In genomic region chr1:131573721-131574120, GRCm38 (mm10) we compare ENCODE assay signal across 8 mouse cellular contexts. TPM values are rescaled to one million over a fixed set of nuclear protein-coding genes. Genes with fewer than 3 reads are reported as not detected.
DNase-seq lines count a peak whose midpoint lies in the region; ATAC-seq and TF ChIP-seq lines count a peak whose summit lies in the region.

No protein-coding gene starts in this region.

- no peak overlapping the region for H3K27ac ChIP-seq in heart, adult 2 months
- no peak overlapping the region for H3K27ac ChIP-seq in thymus, adult 2 months (ENCODE audit: control insufficient read depth, insufficient read depth, low read length)
- H3K27ac ChIP-seq in embryonic facial prominence, embryonic 10.5 days (replicated peaks) = no peak overlapping the region
- H3K27ac ChIP-seq in liver, embryonic 12.5 days = no peak overlapping the region

- H3K4me1 ChIP-seq in heart, adult 2 months (ENCODE audit: control insufficient read depth, insufficient read depth, low read length) = no peaks in the 10 kb centered on the region
- peaks cover under 1% of the 10 kb centered on the region for H3K4me1 ChIP-seq in thymus, adult 2 months (replicated peaks; ENCODE audit: control insufficient read depth, insufficient read depth, low read length)
- H3K4me1 ChIP-seq in embryonic facial prominence, embryonic 10.5 days = no peaks in the 10 kb centered on the region
- H3K4me1 ChIP-seq in liver, embryonic 12.5 days = no peaks in the 10 kb centered on the region

- H3K27me3 ChIP-seq in heart, adult 2 months (ENCODE audit: control insufficient read depth, insufficient read depth, low read length) = no peaks in the 10 kb centered on the region
- H3K27me3 ChIP-seq in thymus, adult 2 months (ENCODE audit: control insufficient read depth, insufficient read depth, low read length) = no peaks in the 10 kb centered on the region
- H3K27me3 ChIP-seq in embryonic facial prominence, embryonic 10.5 days (replicated peaks; ENCODE audit: low read depth, poor library complexity, severe bottlenecking) = no peaks in the 10 kb centered on the region
- H3K27me3 ChIP-seq in liver, embryonic 12.5 days (replicated peaks) = no peaks in the 10 kb centered on the region

- no peak for TF ChIP-seq POLR2A in heart, adult 2 months (IDR thresholded peaks at IDR 0.05; ENCODE audit: insufficient read depth, low read depth, low read length)
- no peak for TF ChIP-seq POLR2A in thymus, adult 2 months (IDR thresholded peaks at IDR 0.05; ENCODE audit: control insufficient read depth, extremely low read depth, insufficient read depth, low read length, poor library complexity)

- no peak overlapping the region for H3K4me2 ChIP-seq in liver, embryonic 12.5 days

- H3K9ac ChIP-seq in heart, adult 2 months (ENCODE audit: low read depth, low read length) = no peak overlapping the region
- no peak overlapping the region for H3K9ac ChIP-seq in liver, embryonic 12.5 days

- ATAC-seq in liver, embryonic 12.5 days = peak; percentile 87

- no peak for TF ChIP-seq CTCF in heart, adult 2 months (IDR thresholded peaks at IDR 0.05)
- TF ChIP-seq CTCF in thymus, adult 2 months (IDR thresholded peaks at IDR 0.05; ENCODE audit: borderline replicate concordance, control insufficient read depth, extremely low read depth, insufficient read depth, low read length, poor library complexity) = no peak

- H3K9me3 ChIP-seq in embryonic facial prominence, embryonic 10.5 days = no peaks in the 10 kb centered on the region
- no peaks in the 10 kb centered on the region for H3K9me3 ChIP-seq in liver, embryonic 12.5 days (replicated peaks)

- WGBS in heart, adult 2 months = 88% methylated on average over 14 of the region's 14 CpGs
- 95% methylated on average over 14 of the region's 14 CpGs for WGBS in thymus, adult 2 months
- WGBS in embryonic facial prominence, embryonic 10.5 days = 93% methylated on average over 14 of the region's 14 CpGs
- WGBS in liver, embryonic 12.5 days (ENCODE audit: insufficient replicate concordance) = 79% methylated on average over 14 of the region's 14 CpGs

- no peaks in the 10 kb centered on the region for H3K36me3 ChIP-seq in heart, adult 2 months (ENCODE audit: control insufficient read depth, insufficient read depth, low read length)
- H3K36me3 ChIP-seq in thymus, adult 2 months (ENCODE audit: control insufficient read depth, insufficient read depth, low read length) = no peaks in the 10 kb centered on the region
- no peaks in the 10 kb centered on the region for H3K36me3 ChIP-seq in embryonic facial prominence, embryonic 10.5 days (replicated peaks)
- H3K36me3 ChIP-seq in liver, embryonic 12.5 days = no peaks in the 10 kb centered on the region

- DNase-seq in heart, postnatal 14 days = peak; percentile 17 to 18
- DNase-seq in heart, adult 2 months = no peak
- DNase-seq in thymus, postnatal 4 days = peak; percentile 63
- no peak for DNase-seq in thymus, adult 2 months
- DNase-seq in embryonic facial prominence, embryonic 10.5 days (ENCODE audit: low spot score) = peak; percentile 64
- no peak for DNase-seq in frontal cortex, adult 2 months (ENCODE audit: extremely low spot score in 1 of 2, low spot score in 1 of 2)
- no peak for DNase-seq in urinary bladder, adult 18-20 months (ENCODE audit: low spot score in 2 of 2)

- intact Hi-C loops in heart, postnatal 14 days (cut with DNase I) = no loop called here
- intact Hi-C loops in heart, adult 2 months (cut with DNase I) = no loop called here

- TF ChIP-seq EP300 in heart, adult 2 months (IDR thresholded peaks at IDR 0.05; ENCODE audit: insufficient read depth, low read depth, low read length) = no peak

- H3K79me2 ChIP-seq in heart, adult 2 months (replicated peaks; ENCODE audit: control insufficient read depth, insufficient read depth, low read length) = no peaks in the 10 kb centered on the region

- H3K4me3 ChIP-seq in heart, adult 2 months = no peak overlapping the region
- H3K4me3 ChIP-seq in thymus, adult 2 months (ENCODE audit: control insufficient read depth, insufficient read depth, low read length) = no peak overlapping the region
- no peak overlapping the region for H3K4me3 ChIP-seq in embryonic facial prominence, embryonic 10.5 days
- H3K4me3 ChIP-seq in liver, embryonic 12.5 days = no peak overlapping the region

RNA-seq across cellular contexts. Expression of gene Avpr1b, which starts 25.3 kb away (rescaled TPM):
- not detected for total RNA-seq in heart, postnatal 14 days (2021)
- not detected for total RNA-seq in heart, adult 2 months (2021)
- polyA plus RNA-seq in heart, adult 2 months (2012; rRNA removed) = not detected in 2 replicates
- polyA plus RNA-seq in thymus, adult 2 months (2012; rRNA removed) = 0.04 TPM in 1 of 2 replicates, not detected in the other
- 0.08 TPM in 1 of 2 replicates, not detected in the other for polyA plus RNA-seq in embryonic facial prominence, embryonic 10.5 days (2016; fragmentation: Nextera tagmentation; extraction: Ambion mirVana)
- not detected in 2 replicates for polyA plus RNA-seq in liver, embryonic 12.5 days (2016; fragmentation: Nextera tagmentation; extraction: Ambion mirVana)
- not detected in 2 replicates for polyA plus RNA-seq in frontal cortex, adult 2 months (2012; rRNA removed)

RNA-seq across cellular contexts. Expression of gene Fam72a, which starts 46.0 kb away (rescaled TPM):
- total RNA-seq in heart, postnatal 14 days (2021) = under 1 TPM; 0.83 to 0.93 TPM
- total RNA-seq in heart, adult 2 months (2021) = under 1 TPM; 0.73 to 0.78 TPM
- 0.18 and 0.29 TPM in 2 replicates for polyA plus RNA-seq in heart, adult 2 months (2012; rRNA removed)
- 1.8 and 1.9 TPM in 2 replicates for polyA plus RNA-seq in thymus, adult 2 months (2012; rRNA removed)
- 4.1 and 4.3 TPM in 2 replicates for polyA plus RNA-seq in embryonic facial prominence, embryonic 10.5 days (2016; fragmentation: Nextera tagmentation; extraction: Ambion mirVana)
- 3.4 and 3.7 TPM in 2 replicates for polyA plus RNA-seq in liver, embryonic 12.5 days (2016; fragmentation: Nextera tagmentation; extraction: Ambion mirVana)
- polyA plus RNA-seq in frontal cortex, adult 2 months (2012; rRNA removed) = 0.90 TPM in 2 replicates

RNA-seq across cellular contexts. Expression of gene Srgap2, which starts 46.6 kb away (rescaled TPM):
- 10 to 100 TPM; 25.0 to 29.4 TPM for total RNA-seq in heart, postnatal 14 days (2021)
- 10 to 100 TPM; 15.9 to 20.5 TPM for total RNA-seq in heart, adult 2 months (2021)
- polyA plus RNA-seq in heart, adult 2 months (2012; rRNA removed) = 15.2 and 16.9 TPM in 2 replicates
- 28.3 and 37.6 TPM in 2 replicates for polyA plus RNA-seq in thymus, adult 2 months (2012; rRNA removed)
- polyA plus RNA-seq in embryonic facial prominence, embryonic 10.5 days (2016; fragmentation: Nextera tagmentation; extraction: Ambion mirVana) = 17.5 TPM in 2 replicates
- polyA plus RNA-seq in liver, embryonic 12.5 days (2016; fragmentation: Nextera tagmentation; extraction: Ambion mirVana) = 5.8 and 7.8 TPM in 2 replicates
- polyA plus RNA-seq in frontal cortex, adult 2 months (2012; rRNA removed) = 42.7 and 48.4 TPM in 2 replicates

Comparison
In these comparisons a context has a peak if more than half of its experiments do, and no peak if none do; other contexts are left out.
1. DNase-seq: peak in heart, postnatal 14 days (2 of 2), thymus, postnatal 4 days (single experiment) and embryonic facial prominence, embryonic 10.5 days (single experiment); none in heart, adult 2 months (0 of 2), thymus, adult 2 months (single experiment), frontal cortex, adult 2 months (0 of 2) and urinary bladder, adult 18-20 months (0 of 2).